Mouse (Mus musculus) MEL (cell line): Measurements from ENCODE around the gene Tmem131.

Experiments used
- CTCF ChIP-seq, 3 experiments: IDR thresholded peaks in 2 of 3; conservative IDR thresholded peaks in 1 of 3; 2 replicates each; pipeline ENCODE4 v1.5.1; 2011 to 2012; ENCODE audit warnings: low read length in 3 of 3, low read depth in 2 of 3, mild to moderate bottlenecking in 2 of 3, improper control_type of control experiment in 1 of 3, inconsistent platforms in 1 of 3, mixed read lengths in 1 of 3, moderate library complexity in 1 of 3; ENCODE audit not compliant: control insufficient read depth in 1 of 3, insufficient read depth in 1 of 3, poor library complexity in 1 of 3, severe bottlenecking in 1 of 3
- ETS1 ChIP-seq: IDR thresholded peaks from 2 replicates; pipeline ENCODE4 v1.6.1; 2012; ENCODE audit warnings: low read depth, mild to moderate bottlenecking, inconsistent platforms, low read length, improper control_type of control experiment, moderate library complexity
- HCFC1 ChIP-seq: IDR thresholded peaks from 2 replicates; pipeline ENCODE4 v1.6.1; 2012; ENCODE audit warnings: low read depth, mild to moderate bottlenecking, inconsistent platforms, low read length, improper control_type of control experiment, moderate library complexity
- MAX ChIP-seq: IDR thresholded peaks from 2 replicates; pipeline ENCODE4 v1.6.1; 2011; ENCODE audit warnings: low read length, improper control_type of control experiment
- POLR2A ChIP-seq, 2 experiments: IDR thresholded peaks; 2 replicates each; pipeline ENCODE4 v1.6.1; 2011 to 2012; ENCODE audit warnings: low read length in 2 of 2, mild to moderate bottlenecking in 2 of 2, control low read depth in 1 of 2, improper control_type of control experiment in 1 of 2, low read depth in 1 of 2, moderate library complexity in 1 of 2; ENCODE audit not compliant: control insufficient read depth in 1 of 2, insufficient read depth in 1 of 2, poor library complexity in 1 of 2
- POLR2AphosphoS5 ChIP-seq: IDR thresholded peaks from 2 replicates; pipeline ENCODE4 v1.6.1; 2012; ENCODE audit warnings: low read depth, borderline replicate concordance, mild to moderate bottlenecking, inconsistent platforms, low read length, moderate library complexity, mixed read lengths
- SIN3A ChIP-seq: IDR thresholded peaks from 2 replicates; pipeline ENCODE4 v1.6.1; 2012; ENCODE audit warnings: low read length, improper control_type of control experiment, inconsistent platforms
- USF1 ChIP-seq: IDR thresholded peaks from 2 replicates; pipeline ENCODE4 v1.6.1; 2014; ENCODE audit warnings: low read depth, mild to moderate bottlenecking, inconsistent platforms, low read length, improper control_type of control experiment, moderate library complexity
- ZC3H11A ChIP-seq: IDR thresholded peaks from 2 replicates; pipeline ENCODE4 v1.6.1; 2012; ENCODE audit warnings: low read depth, mild to moderate bottlenecking, inconsistent platforms, low read length, improper control_type of control experiment
- ZMIZ1 ChIP-seq: IDR thresholded peaks from 2 replicates; pipeline ENCODE4 v1.6.1; 2012; ENCODE audit warnings: low read depth, mild to moderate bottlenecking, inconsistent platforms, low read length, improper control_type of control experiment, moderate library complexity
- ZNF384 ChIP-seq: IDR thresholded peaks from 2 replicates; pipeline ENCODE4 v1.6.1; 2012; ENCODE audit warnings: low read depth, mild to moderate bottlenecking, inconsistent platforms, low read length, improper control_type of control experiment

DNA sequence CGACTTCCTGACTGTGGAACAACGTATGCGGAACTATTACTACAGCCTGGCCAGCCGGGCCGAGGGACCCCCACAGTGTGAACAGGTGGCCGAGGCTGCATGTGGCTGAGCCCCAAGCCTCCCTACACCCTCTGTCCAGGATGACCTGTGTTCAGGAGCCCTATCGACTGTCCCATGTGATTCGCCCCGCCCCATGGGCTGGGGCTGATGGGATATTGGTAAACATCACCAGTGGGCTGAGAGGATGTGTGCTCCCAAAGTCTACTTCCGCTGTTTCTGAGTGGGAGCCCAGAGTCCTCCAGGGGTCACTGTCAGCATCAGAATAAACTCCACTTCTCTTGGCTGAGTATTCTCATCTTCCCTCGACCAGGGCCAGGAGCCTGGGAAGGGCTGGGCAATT is 161.0 kb downstream of the Tmem131 start:
- TF ChIP-seq POLR2A (IDR thresholded peaks at IDR 0.05; ENCODE audit: control insufficient read depth in 1 of 2, insufficient read depth in 1 of 2, low read depth in 1 of 2, low read length in 2 of 2, poor library complexity in 1 of 2) (no peak), HCFC1 (no peak), ZC3H11A (no peak), CTCF (IDR thresholded peaks at IDR 0.05 in 2 of 3, conservative IDR thresholded peaks at IDR 0.05 in 1 of 3; ENCODE audit: control insufficient read depth in 1 of 3, insufficient read depth in 1 of 3, low read depth in 2 of 3, low read length in 3 of 3, poor library complexity in 1 of 3, severe bottlenecking in 1 of 3) (peak in 2 of 3 experiments; percentile 11 to 15; a peak in 1 of 6 replicates), POLR2AphosphoS5 (no peak), USF1 (no peak), ZMIZ1 (no peak), ZNF384 (no peak), ETS1 (no peak), MAX (no peak), SIN3A (no peak)
